Mouse (Mus musculus) neural tube, embryonic 14.5 days (tissue): ENCODE results near the gene Mpst. TPM values are rescaled to one million over a fixed set of nuclear protein-coding genes. Genes with fewer than 3 reads are reported as not detected.

Experiments
- ATAC-seq: fragments of 200-750 bp; cut with Nextera tagmentation; 2 replicates; pipeline ENCODE4 v1.8.0; 2017; ENCODE audit warnings: low read depth, mild to moderate bottlenecking, moderate TSS enrichment, moderate library complexity
- H3K27ac ChIP-seq: fragments of 300-500 bp; sonication (generic); 2 replicates; pipeline ENCODE4 v1.5.1; 2014; ENCODE audit warnings: low read depth, mild to moderate bottlenecking, control low read depth, low read length, moderate library complexity, mixed read lengths
- H3K27me3 ChIP-seq: fragments of 300-500 bp; sonication (generic); 2 replicates; pipeline ENCODE4 v1.6.1; 2014; ENCODE audit warnings: low read length; ENCODE audit not compliant: control insufficient read depth, insufficient read depth
- H3K36me3 ChIP-seq: fragments of 300-500 bp; sonication (generic); 2 replicates; pipeline ENCODE4 v1.6.1; 2014; ENCODE audit warnings: low read length, mixed read lengths; ENCODE audit not compliant: control insufficient read depth, insufficient read depth
- H3K4me1 ChIP-seq: fragments of 300-500 bp; sonication (generic); 2 replicates; pipeline ENCODE4 v1.6.1; 2014; ENCODE audit warnings: low read length; ENCODE audit not compliant: control insufficient read depth, insufficient read depth
- H3K4me2 ChIP-seq: fragments of 300-500 bp; sonication (generic); 2 replicates; pipeline ENCODE4 v1.6.1; 2014; ENCODE audit warnings: mild to moderate bottlenecking, low read depth, low read length, control low read depth
- H3K4me3 ChIP-seq: fragments of 300-500 bp; sonication (generic); 2 replicates; pipeline ENCODE4 v1.5.1; 2014; ENCODE audit warnings: low read depth, low read length, control low read depth, mixed read lengths
- H3K9ac ChIP-seq: fragments of 300-500 bp; sonication (generic); replicated peaks from 2 replicates; pipeline ENCODE4 v1.6.1; 2014; ENCODE audit warnings: low read depth, mild to moderate bottlenecking, control low read depth, low read length, mixed read lengths
- H3K9me3 ChIP-seq: fragments of 300-500 bp; sonication (generic); 2 replicates; pipeline ENCODE4 v1.6.1; 2016; ENCODE audit warnings: low read length; ENCODE audit not compliant: control insufficient read depth
- WGBS: fragments of 180-500 bp; shearing (Covaris S2); extraction: QIAGEN DNeasy Blood & Tissue Kit; methylation state at CpG from one replicate; pipeline ENCODE4 v1.1.7; 2014; 5-methylcytosine and 5-hydroxymethylcytosine counted together
- polyA plus RNA-seq: library from polyadenylated mRNA; unstranded; fragments of >200 nt; fragmentation: Nextera tagmentation; extraction: Ambion mirVana; gene quantifications from 2 replicates; pipeline ENCODE4 v1.2.1, GENCODE M21; 2014

Mpst gene
- polyA plus RNA-seq, 1 experiment from 2014 or later, result 4.2 TPM

DNA sequence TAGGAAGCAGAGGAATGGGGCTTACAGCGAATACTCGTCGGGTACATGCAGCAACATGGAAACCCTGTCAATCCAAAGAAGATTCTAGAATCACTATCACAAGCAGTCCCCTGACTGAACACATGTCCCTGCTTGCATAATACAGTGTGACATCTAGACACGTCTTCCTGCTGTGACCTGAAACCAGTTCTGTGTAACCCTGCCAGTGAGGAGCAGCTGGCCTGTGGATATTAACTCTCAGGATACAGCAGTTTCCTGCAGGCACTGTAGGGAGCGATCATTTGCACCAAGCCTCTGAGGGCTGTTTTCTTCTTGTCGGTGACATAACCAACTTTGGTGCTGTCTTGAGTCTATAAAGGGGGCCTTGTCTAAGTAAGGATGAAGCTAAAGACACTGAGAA, 4.9 kb upstream of the Mpst start:
- no peak for ATAC-seq
- Histone ChIP-seq H3K4me3 (no peak overlapping the region), H3K9ac (no peak overlapping the region), H3K4me2 (no peak overlapping the region), H3K27me3 (no peaks in the 10 kb centered on the region), H3K27ac (no peak overlapping the region), H3K9me3 (no peaks in the 10 kb centered on the region), H3K36me3 (no peaks in the 10 kb centered on the region), H3K4me1 (peaks cover 17% of the 10 kb centered on the region)
- WGBS, result 66% methylated on average over 6 of the region's 6 CpGs

DNA sequence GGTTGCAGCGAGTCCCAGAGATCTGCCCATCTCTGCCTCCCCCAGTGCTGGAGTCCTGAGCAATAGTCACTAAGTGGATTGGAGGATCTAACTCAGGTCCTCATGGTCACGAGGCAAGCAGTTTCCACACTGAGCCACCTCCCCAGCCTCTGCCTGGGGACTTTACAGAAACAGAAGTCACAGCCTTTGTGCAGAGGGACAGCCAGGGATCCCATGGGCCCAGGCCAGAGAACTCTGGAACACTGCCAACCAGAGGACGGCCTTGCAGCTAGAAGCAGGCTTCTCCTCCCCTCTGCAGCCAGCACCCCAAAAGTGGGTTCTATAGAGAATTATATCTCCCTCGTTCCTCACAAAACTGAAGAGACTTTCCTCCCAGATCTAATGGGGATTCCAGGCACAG, 4.3 kb upstream of the Mpst start:
- WGBS, result 58% methylated on average over 4 of the region's 4 CpGs
- no peak overlapping the region for H3K4me3 ChIP-seq
- no peak for ATAC-seq
- peaks cover 17% of the 10 kb centered on the region for H3K4me1 ChIP-seq
- H3K4me2 ChIP-seq, result no peak overlapping the region
- no peaks in the 10 kb centered on the region for H3K9me3 ChIP-seq
- H3K9ac ChIP-seq, result no peak overlapping the region
- no peaks in the 10 kb centered on the region for H3K36me3 ChIP-seq
- H3K27me3 ChIP-seq, result no peaks in the 10 kb centered on the region
- no peak overlapping the region for H3K27ac ChIP-seq

DNA sequence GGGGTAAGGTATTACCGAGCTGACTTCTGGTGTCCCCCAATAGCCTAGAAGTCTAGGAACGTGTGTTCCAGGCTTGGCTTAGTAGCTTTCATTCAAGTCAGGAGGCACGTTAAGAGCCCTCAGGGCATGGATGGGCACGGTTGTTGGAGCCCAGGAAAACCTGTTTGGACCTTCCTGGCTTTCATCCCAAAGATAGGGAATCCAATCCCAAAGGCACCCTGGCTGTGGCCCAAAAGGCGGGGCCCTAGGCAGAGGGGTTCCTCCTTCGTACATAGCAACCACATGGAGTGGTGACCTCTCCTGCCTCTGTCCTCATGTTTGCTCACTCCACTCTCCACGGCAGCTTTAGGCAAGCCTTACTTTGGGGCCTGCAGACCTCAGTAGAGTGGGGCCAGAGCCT, 3.8 kb upstream of the Mpst start:
- Histone ChIP-seq H3K27me3 (no peaks in the 10 kb centered on the region), H3K36me3 (no peaks in the 10 kb centered on the region), H3K9me3 (no peaks in the 10 kb centered on the region), H3K4me1 (peaks cover 21% of the 10 kb centered on the region), H3K27ac (no peak overlapping the region), H3K9ac (no peak overlapping the region), H3K4me2 (no peak overlapping the region), H3K4me3 (no peak overlapping the region)
- 77% methylated on average over 7 of the region's 7 CpGs for WGBS
- ATAC-seq, result no peak

DNA sequence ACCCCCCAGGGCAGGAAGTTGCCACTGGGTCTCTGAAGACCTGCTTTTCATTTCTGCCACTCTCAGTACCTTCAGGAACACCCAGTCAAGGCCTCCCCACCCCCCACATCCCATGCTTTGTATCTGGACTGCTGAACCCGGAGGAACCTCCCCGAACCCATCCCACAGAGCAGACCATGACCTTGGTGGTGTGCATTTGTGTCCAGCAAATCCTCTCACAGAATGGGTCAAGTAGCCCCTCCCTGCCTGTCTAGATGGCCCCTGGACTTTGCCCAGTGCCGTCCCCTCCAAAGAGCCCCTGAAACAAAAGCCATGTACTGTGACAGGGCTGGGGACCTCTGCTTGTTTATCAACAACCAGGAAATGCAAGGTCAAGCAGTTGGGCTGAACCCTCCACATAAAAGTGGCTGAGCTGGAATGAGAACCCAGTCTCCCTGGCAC, 2.9 kb upstream of the Mpst start:
- no peak for ATAC-seq
- H3K4me2 ChIP-seq, result no peak overlapping the region; the same call in 1 of the 2 replicates
- H3K9ac ChIP-seq, result no peak overlapping the region
- H3K4me3 ChIP-seq, result no peak overlapping the region
- H3K27ac ChIP-seq, result peak overlapping the region; percentile 35; the same call in 1 of the 2 replicates
- 54% methylated on average over 3 of the region's 3 CpGs for WGBS
- no peaks in the 10 kb centered on the region for H3K27me3 ChIP-seq
- no peaks in the 10 kb centered on the region for H3K36me3 ChIP-seq
- peaks cover 21% of the 10 kb centered on the region for H3K4me1 ChIP-seq
- no peaks in the 10 kb centered on the region for H3K9me3 ChIP-seq

DNA sequence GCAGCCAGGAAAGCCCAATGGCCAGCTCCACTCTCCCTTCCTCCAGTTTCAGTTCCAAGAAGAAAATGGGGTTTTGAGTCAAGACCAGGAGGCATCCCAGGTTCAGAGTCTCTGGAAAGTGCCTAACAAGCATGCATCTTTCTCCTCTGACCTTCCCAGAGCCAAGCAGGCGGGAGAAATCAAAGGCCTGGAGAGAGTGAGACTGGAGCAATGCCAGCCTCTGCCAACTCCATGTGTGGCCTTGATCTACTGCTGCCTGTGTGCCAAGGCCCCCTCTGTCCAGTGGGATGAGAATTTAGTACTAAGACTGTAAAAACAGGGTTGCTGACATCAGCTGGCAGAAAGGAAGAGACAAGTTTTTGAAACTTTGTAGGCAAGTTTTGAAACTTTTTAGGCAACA, 2.3 kb upstream of the Mpst start:
- H3K9ac ChIP-seq, result no peak overlapping the region
- 53% methylated on average over 1 of the region's 1 CpGs for WGBS
- H3K4me1 ChIP-seq, result peaks cover 21% of the 10 kb centered on the region
- H3K9me3 ChIP-seq, result no peaks in the 10 kb centered on the region
- H3K4me3 ChIP-seq, result no peak overlapping the region
- no peaks in the 10 kb centered on the region for H3K36me3 ChIP-seq
- H3K27ac ChIP-seq, result peak overlapping the region; percentile 35; the same call in 1 of the 2 replicates
- H3K27me3 ChIP-seq, result 0 out of 2 replicates have a peak, but pooled peaks cover 5% of the 10 kb centered on the region
- H3K4me2 ChIP-seq, result no peak overlapping the region; the same call in 1 of the 2 replicates
- ATAC-seq, result no peak

DNA sequence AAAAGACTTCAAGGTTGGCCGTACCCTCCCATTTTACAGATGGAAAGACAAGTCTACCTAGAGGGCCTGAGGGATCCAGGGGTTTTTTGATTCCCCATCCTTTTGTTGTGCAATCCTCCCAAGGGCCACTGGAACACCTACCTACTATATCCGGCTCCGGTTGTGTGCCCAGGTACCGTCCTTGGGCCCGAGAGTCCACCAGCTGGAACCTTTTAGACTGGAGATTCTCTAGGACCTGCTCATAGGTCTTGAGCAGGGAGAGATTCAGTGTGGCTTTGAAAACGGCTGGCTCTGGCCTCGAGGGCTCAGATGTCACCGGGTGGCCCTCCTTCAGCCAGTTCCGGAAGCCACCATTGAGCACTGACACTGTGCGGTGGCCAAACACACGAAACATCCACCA, 1.1 kb upstream of the Mpst start:
- peaks cover 26% of the 10 kb centered on the region for H3K4me1 ChIP-seq
- peak overlapping the region; percentile 59; the same call in 1 of the 2 replicates for H3K4me3 ChIP-seq
- ATAC-seq, result no peak
- WGBS, result 52% methylated on average over 11 of the region's 11 CpGs
- H3K36me3 ChIP-seq, result no peaks in the 10 kb centered on the region
- 0 out of 2 replicates have a peak overlapping the region, but pooled peaks have one; percentile 22 for H3K9ac ChIP-seq
- peaks cover 14% of the 10 kb centered on the region for H3K27me3 ChIP-seq
- H3K4me2 ChIP-seq, result peak overlapping the region; percentile 96
- H3K27ac ChIP-seq, result peak overlapping the region; percentile 0; the same call in 1 of the 2 replicates
- no peaks in the 10 kb centered on the region for H3K9me3 ChIP-seq

DNA sequence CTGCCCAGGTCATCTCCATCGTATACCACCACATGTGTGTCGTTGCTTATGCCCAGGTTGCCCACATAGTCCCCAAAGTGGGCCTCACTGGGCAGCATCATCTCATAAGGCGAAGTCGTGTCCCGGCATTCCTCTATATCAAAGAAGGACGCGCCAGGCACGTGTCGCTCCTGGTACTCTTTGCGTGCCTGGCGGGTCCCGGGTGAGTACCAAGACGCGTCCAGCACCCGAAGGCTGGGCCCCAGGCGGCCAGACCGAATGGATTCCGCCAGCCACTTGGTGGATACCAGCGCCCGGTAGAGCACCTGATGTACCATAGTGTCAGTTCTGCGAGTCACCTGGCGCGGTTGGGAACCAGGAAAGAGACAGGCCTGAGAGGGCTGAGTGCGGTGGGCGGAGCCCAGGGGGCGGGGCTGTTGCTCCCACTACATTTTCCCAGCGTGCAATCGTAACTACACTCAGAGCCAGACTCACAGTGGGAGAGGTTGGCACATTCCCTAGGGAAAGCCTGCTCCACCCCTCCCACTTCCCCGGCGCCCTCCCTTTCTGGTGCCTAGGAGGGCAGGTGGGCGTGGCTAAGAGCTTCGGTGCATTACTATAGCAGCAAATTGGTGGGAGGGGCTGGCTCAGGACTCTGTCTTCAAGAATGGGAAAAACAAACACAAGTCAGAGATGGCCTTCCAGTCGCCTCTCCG, 552 bp upstream of the Mpst start, which contains the start of gene Tst:
Gene Tst, minus strand, starts transcription at position 391 of the 695 bp plus-strand sequence.
- H3K9ac ChIP-seq, result peak within 1 kb of the TSS; percentile 68

DNA sequence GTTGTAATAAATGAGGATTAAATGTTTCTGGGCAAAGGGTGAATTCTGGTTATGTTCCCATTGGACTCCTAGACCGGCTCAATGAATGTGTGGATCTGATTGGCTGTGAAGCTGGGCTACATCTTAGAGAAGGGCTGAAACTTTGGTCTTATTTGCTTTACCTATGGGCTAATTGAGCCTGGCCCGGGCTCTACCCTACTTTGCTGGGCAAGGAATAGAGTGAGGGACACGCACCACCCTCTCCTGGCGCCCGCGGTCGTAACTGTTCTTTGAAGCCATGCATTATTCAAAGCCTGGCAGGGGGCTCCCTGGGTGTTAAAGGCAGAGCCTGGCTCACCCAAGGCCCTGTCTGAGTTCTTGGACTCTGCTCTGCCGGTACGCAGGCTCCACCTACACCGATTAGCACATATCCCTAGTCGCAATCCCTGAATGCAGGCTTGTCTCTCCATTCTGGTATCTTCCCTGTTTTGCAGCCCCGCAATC, 3.4 kb downstream of the Mpst start:
- Histone ChIP-seq H3K9ac (peak overlapping the region; percentile 25; the same call in 1 of the 2 replicates), H3K9me3 (no peaks in the 10 kb centered on the region), H3K27me3 (peaks cover 18% of the 10 kb centered on the region)

More for the DNA sequence above, 552 bp upstream of the Mpst start, which contains the start of gene Tst:
- peaks cover 18% of the 10 kb centered on the region for H3K27me3 ChIP-seq
- H3K4me3 ChIP-seq, result peak within 1 kb of the TSS; percentile 59
- no peaks in the 10 kb centered on the region for H3K9me3 ChIP-seq
- peak within 1 kb of the TSS; percentile 96 for H3K4me2 ChIP-seq
- 2% methylated on average over 34 of the region's 34 CpGs for WGBS
- H3K4me1 ChIP-seq, result peaks cover 27% of the 10 kb centered on the region
- H3K27ac ChIP-seq, result peak within 1 kb of the TSS; percentile 90
- H3K36me3 ChIP-seq, result no peaks in the 10 kb centered on the region
- peak; percentile 68 for ATAC-seq

DNA sequence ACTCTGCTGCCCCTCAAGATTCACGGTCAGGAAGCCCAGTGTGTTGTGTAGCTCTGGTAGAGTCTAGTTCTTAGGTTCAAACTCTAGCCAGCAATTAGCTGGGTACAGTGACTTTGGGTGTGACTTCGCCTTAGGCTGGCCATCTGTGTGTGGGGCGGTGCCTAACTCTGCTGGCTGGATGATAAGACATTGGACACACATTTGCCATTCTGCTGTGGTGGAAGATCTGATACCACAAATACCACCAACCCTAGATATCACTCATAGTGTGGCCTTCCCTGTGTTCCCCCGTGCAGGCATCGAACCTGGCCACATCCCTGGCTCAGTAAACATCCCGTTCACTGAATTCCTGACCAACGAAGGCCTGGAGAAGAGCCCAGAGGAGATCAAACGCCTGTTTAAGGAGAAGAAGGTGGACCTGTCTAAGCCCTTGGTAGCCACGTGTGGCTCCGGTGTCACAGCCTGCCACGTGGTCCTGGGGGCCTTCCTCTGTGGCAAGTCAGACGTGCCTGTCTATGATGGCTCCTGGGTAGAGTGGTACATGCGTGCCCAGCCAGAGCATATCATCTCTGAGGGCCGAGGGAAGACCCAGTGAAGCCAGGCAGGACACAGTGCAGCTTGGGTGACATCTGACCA, 7.0 kb downstream of the Mpst start:
- H3K4me3 ChIP-seq, result no peak overlapping the region
- H3K36me3 ChIP-seq, result no peaks in the 10 kb centered on the region
- H3K4me1 ChIP-seq, result peaks cover 7% of the 10 kb centered on the region; the same call in 1 of the 2 replicates
- H3K27ac ChIP-seq, result no peak overlapping the region
- ATAC-seq, result no peak
- WGBS, result 93% methylated on average over 14 of the region's 14 CpGs
- peaks cover 18% of the 10 kb centered on the region for H3K27me3 ChIP-seq
- H3K9ac ChIP-seq, result no peak overlapping the region
- no peaks in the 10 kb centered on the region for H3K9me3 ChIP-seq
- H3K4me2 ChIP-seq, result no peak overlapping the region

More for the DNA sequence above, 3.4 kb downstream of the Mpst start:
- no peak for ATAC-seq
- peaks cover 15% of the 10 kb centered on the region for H3K4me1 ChIP-seq
- peak overlapping the region; percentile 43 for H3K4me2 ChIP-seq
- 8% methylated on average over 12 of the region's 12 CpGs for WGBS
- H3K4me3 ChIP-seq, result peak overlapping the region; percentile 7; the same call in 1 of the 2 replicates
- H3K36me3 ChIP-seq, result no peaks in the 10 kb centered on the region
- H3K27ac ChIP-seq, result no peak overlapping the region
